Mouse (Mus musculus) C2C12 (cell line): ENCODE data around the gene Akap13.

Experiments
- CTCF ChIP-seq: IDR thresholded peaks from one replicate; pipeline ENCODE4 v1.5.1; 2011; ENCODE audit not compliant: control insufficient read depth, insufficient read depth, insufficient read length
- USF1 ChIP-seq: IDR thresholded peaks from one replicate; pipeline ENCODE4 v1.6.1; 2011; ENCODE audit warnings: low read depth, mild to moderate bottlenecking, control low read depth, moderate library complexity

DNA sequence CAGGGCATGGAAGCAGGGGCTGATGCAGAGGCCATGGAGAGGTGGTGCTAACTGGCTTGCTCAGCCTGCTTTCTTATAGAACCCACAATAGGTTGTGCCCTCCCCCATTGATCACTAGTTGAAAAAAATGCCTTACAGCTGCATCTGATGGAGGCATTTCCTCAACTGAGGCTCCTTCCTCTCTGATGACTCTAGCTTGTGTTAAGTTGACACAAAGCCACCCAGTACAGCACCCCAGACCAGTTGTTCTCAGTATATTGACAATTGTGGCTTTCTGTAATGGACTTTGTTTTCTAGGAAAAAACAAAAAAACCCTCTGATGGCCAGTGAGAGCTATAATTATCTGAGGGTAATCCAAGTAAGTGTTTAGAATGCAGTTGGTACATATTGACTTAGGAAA is 178.1 kb downstream of the Akap13 start:
- TF ChIP-seq CTCF, result no peak
- no peak for TF ChIP-seq USF1
